Mouse (Mus musculus) heart, adult 18-20 months (tissue): ENCODE measurements around the gene Ush1g. TPM values are rescaled to one million over a fixed set of nuclear protein-coding genes. Genes with fewer than 3 reads are reported as not detected.
A peak's percentile ranks its signal among the peaks of the same experiment; 100 is the strongest.

Source experiments
- DNase-seq, 2 experiments: peaks; one replicate each; pipeline ENCODE4 v3.0.0; 2021 to 2022; ENCODE audit warnings: mixed read lengths in 1 of 2
- total RNA-seq, 2 experiments: library from RNA; stranded (reverse); gene quantifications; 2 replicates each; pipeline ENCODE4 v1.2.3; 2021

Ush1g gene
- total RNA-seq, 2 experiments from 2014 or later, result 0.10 TPM; not detected in 1

DNA sequence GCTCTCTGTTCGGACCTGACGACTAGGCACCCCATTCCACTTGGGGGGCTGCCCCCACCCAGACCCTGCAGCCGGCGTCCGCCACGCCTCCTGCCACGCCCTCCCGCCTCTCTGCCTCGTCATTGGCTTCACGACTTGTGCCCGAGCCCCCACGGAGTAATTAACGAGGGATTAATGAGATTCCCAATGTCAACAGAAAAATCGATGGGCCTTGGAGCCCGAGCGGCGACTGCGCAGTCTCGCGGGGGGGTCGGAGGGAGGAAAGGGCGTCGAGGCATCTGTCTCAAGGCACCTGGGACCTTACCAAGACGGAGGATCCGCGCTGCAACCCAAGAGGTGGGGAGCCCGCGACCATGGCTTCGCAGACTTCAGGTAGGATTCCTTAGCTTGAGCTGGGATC is 12.7 kb upstream of the Ush1g start, which contains the start of gene Otop3:
Gene Otop3, plus strand, starts transcription at position 201 of the 400 bp plus-strand sequence.
- no peak for DNase-seq

DNA sequence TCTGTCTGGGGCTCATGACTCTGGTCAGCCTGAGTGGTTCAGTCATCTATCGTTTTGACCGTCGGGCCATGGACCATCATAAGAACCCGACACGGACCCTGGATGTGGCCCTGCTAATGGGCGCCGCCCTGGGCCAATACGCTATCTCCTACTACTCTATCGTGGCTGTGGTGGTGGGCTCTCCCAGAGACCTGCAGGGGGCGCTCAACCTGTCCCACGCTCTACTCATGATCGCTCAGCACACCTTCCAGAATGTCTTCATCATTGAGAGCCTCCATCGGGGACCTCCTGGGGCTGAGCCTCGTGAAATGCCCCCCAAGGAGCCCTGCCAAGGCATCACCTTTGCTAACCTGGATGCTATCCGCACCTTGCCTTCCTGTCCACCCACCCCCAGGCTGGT is 7.5 kb upstream of the Ush1g start:
- DNase-seq, result no peak

GRCm38 (mm10) chr11:115326730-115327129 is 4.9 kb upstream of the Ush1g start:
- no peak for DNase-seq

DNA sequence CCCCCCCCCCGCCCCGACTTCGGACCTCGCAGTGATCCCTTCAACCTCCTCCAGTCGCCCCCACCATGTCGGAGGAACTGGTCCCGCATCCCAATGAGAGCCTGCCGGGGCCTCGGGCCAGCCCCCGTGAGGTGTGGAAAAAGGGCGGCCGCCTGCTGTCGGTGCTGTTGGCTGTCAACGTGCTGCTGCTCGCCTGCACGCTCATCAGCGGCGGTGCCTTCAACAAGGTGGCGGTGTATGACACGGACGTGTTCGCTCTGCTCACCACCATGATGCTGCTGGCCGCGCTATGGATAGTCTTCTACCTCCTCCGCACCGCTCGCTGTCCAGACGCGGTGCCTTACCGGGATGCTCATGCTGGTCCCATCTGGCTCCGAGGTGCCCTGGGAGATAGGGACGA is 1.5 kb upstream of the Ush1g start:
- DNase-seq, result no peak

- no peak for DNase-seq
Measured at GRCm38 (mm10) chr11:115319704-115320383, 2.0 kb downstream of the Ush1g start.

DNA sequence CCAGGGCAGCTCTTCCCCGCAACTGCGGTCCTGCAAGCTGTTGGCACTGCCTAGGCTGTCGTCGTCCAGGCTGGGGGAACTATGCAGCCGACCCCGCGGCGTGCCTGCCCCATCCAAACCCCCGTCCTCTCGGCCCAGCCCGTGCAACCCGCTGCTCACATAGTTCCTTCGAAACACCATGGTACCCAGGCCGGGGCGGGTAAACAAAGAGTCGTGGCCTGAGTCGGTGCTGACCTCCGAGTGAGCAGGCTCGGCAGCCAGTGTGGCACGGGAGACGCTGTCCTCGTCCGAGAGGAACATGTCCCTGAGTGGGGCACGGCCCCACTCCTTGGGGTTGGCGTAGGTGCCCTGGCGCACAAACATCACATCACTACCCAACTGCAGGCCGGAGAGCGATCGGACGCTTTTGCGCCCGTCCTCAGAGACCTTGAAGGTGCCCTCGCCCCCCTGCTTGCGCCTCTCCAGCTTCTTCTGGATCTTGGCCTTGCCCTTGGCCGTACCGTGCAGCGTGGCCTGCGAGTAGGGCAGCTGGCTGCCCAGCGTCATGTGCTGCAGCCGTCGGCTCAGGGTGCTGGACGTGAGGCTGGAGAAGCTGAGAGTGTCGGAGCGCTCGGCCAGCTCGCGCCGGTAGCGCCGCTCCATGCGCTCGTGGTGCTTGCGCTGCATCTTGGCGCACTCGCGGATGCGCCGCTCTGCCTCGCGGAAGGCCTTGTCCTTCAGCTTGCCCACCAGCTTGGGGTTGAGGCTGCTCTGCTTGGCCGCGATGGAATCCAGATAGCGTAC is 3.4 kb downstream of the Ush1g start:
- DNase-seq, result no peak

DNA sequence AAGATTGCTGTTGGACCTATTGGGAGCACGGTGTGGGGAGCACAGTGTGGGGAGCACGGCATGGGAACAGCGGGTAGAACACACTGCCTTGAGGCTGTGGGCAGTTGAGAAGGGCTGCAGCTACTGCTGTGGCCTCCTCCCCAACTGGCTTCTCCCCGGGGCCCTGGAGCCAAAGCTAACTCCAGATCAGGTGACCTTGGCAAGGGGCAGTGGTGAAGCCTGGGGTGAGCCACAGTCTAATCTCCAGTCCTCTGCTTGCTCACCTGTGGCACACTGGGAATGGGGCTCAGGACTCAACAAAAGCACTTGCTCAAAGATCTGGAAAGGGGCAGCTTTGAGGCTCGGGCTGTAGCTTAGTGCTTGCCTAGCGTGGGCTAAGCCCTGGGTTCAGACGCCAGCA is 4.6 kb downstream of the Ush1g start:
- no peak for DNase-seq

GRCm38 (mm10) chr11:115314249-115314648 is 7.6 kb downstream of the Ush1g start:
- DNase-seq, result no peak

- no peak for DNase-seq
Measured at GRCm38 (mm10) chr11:115308781-115309180, 13.1 kb downstream of the Ush1g start.

GRCm38 (mm10) chr11:115306863-115307262 is 15.0 kb downstream of the Ush1g start, which contains the start of gene Otop2:
Gene Otop2, plus strand, starts transcription at chr11:115307163.
- DNase-seq, result no peak

DNA sequence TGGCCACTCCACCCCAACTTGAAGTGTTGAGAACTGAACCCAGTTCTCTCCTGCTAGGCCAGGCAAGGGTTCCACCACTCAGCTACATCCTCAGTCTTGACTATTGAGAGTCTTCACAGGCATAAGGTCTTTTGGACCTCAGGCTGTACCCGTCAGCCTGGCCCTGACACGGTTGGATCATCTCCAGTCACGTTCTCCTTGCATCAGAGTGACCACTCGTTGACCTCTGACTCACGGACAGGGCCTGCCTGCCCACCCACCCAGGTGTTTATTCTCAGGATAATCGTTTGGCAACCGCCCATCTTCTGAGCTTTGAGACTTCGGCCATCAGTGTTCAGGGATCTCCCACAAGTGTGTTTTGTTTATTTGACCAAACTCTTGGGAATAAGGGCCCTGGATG is 18.7 kb downstream of the Ush1g start:
- DNase-seq, result no peak

DNA sequence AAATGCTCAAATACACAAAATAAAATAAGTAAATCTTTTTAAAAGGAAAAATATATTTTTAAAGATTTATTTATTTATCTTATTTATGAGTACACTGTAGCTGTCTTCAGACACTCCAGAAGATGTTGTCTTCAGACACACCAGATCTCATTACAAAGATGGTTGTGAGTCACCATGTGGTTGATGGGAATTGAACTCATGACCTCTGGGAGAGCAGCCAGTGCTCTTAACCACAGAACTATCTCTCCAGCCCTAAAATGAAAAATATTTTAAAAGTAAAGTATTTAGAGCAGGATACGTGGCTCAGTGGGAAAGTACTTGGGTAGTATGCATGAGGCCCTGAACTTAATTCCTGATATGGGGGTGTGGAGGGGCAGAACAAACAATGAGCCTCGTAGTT is 20.5 kb downstream of the Ush1g start:
- no peak for DNase-seq

DNA sequence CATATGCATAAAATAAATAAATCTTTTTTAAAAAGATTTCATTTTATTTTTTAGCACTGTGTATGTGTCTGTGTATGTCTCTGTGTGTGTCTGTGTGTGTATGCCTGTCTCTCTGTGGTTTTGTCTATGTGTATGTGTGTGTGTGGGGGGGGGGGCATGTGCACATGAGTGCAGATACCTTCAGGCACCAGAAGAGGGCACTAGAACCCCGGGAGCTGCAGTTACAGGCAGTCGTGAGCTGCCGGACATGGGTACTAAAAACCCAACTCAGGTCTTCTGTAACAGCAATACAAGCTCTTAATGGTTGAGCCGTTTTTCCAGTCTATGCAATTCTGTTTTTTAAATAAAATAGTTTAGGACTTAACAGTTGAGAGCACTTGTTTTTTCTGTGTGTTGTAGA is 21.1 kb downstream of the Ush1g start:
- no peak for DNase-seq

- DNase-seq, result no peak
Measured at GRCm38 (mm10) chr11:115298160-115298559, 23.7 kb downstream of the Ush1g start.

DNA sequence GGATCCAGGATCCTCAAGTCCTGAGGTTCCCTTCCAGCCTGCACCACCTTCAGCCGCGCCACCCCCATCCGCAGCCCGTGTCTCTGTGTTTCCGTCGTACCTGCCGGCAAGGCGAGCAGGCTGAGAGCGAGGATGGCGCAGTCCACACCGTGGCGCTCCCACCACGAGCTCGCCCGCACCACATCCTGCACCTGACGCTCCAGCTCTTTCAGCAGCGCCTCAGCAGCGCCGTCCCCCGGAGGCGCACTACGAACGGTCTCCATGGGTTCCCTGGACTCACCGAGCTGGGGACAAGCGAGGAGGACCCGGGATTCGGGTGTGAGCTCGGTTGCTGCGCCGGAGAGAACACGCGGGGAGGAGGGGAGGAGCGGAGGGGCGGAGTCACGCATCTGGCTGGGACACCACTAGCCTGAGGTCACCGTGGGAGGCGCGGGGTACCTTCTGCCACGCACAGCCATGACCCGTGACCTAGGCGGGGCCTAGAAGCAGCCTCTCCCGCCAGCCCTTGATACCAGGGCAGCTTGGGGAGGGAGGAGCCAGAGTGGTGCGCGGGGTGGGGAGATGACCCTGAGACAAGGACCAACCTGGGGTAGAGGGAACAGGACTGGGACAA is 24.5 kb downstream of the Ush1g start, which contains the start of gene Fads6:
Gene Fads6, minus strand, starts transcription at position 450 of the 613 bp plus-strand sequence.
- DNase-seq, result peak; percentile 69 to 72

DNA sequence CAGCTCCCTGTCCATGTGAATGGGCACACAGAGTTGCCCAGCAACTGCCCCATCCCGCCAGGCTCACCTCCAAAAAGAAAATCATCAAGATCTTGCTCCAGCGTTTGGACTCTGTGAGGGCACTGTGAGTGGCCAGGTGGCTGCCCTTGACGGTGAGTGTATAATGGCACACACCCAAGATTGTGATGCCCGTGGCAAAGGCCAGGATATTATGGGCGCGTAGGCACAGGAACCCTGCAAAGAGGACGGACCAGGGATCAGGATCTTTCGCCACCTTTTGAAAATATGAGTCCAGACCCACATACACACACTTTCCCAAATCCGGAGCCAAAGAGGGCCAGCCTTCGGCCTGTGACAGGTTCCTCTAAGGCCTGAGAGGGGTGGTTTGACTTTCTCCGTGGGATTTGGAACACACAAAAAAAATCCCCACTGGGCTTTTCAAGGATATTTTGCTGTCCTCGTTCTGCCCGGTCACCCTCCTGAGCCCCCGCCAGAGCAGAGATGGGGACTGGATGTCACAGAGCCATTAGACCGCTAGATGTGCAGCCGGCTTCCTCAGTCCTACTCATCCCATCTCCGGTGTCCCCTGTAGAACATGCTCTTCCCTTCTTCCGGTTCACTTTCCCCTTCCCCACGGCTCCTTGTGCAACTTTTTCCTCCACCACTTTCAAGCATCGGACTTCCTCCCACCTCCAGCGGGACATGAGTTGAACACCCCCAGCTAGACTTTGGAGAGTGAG is 25.2 kb downstream of the Ush1g start:
- no peak for DNase-seq

GRCm38 (mm10) chr11:115295939-115296338 is 25.9 kb downstream of the Ush1g start:
- DNase-seq, result no peak

DNA sequence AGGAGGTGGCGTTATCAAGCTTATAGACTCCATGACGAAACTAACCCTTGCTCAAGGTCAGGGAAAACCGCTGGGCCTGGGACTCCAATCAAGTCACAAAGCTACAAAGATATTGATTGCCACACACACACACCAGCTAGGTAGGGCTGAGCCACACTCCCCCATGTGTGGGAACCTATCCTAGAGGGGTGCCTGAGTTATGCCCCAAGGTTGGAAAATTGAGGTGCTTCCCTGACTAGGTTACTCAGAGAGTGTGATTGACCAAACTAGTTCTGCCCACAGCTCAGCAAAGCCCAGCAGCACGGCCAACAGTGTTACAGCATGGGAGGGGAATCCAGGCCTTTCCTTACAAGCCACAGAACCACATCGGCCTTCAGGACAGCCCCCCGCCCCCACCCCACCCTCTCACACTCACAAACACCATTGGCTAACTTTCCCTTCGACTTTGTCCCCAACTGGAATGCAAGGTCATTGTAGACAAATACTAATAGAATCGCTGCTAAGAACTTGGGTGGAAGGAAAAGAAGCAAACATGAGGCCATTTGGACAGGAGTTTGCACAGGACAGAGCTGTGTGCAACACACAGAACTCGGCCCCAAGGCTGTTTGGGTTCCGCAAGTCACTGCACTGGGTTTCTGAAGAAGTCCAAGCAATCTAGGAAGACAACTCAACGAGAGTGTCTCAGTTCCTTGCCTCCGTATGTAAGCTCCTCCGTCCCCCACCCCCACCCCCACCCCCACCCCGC is 29.0 kb downstream of the Ush1g start:
- no peak for DNase-seq

DNA sequence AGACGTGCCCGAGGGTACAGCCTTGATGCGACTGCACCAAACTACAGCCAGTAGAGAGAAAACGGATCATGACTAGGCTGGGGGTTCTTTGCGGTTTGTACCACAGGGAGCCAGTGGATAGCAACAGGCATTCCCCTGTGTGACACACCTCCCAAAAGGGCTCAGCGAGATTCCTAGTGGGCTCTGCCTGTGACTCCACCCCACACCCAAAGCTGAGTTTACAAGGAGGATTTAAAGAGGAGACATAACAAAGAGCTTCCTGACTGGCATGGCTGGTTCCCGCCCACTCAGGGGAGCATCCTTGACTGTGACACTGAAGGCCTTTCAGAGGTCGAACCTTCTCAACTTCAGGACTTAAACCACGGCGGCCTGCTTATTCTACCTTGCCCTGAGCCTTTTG is 30.3 kb downstream of the Ush1g start:
- DNase-seq, result no peak

- DNase-seq, result peak; percentile 91 to 92
Measured at GRCm38 (mm10) chr11:115290919-115291318, 30.9 kb downstream of the Ush1g start.

GRCm38 (mm10) chr11:115290314-115290713 is 31.5 kb downstream of the Ush1g start:
- DNase-seq, result no peak

DNA sequence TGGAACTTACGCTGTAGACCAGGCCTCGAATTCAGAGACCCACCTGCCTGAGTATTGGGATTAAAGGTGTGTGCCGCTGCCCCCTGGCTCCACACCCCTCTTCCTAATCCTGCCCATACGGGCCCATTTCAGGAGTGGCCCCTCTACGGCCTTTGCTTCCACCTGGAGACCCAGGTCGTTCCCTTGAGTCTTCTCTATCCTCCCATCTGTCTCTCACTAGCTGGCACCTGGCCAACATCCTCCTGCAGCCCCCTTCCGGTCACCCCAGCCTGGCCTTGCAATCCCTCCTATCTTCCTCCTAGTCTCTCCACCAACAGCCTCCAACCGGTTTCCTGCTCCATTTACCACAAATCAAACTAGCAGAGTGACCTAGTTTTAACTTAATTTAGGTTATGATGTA is 32.0 kb downstream of the Ush1g start:
- no peak for DNase-seq
